Mouse (Mus musculus) liver, embryonic 11.5 days (tissue): Measurements from ENCODE around the gene Susd5. TPM values are rescaled to one million over a fixed set of nuclear protein-coding genes. Genes with fewer than 3 reads are reported as not detected.
A peak's percentile ranks its signal among the peaks of the same experiment; 100 is the strongest.

Experiments used
- ATAC-seq: fragments of 200-750 bp; cut with Nextera tagmentation; replicated peaks from 2 replicates; pipeline ENCODE4 v1.8.0; 2017; ENCODE audit warnings: moderate number of reproducible peaks, mild to moderate bottlenecking, moderate TSS enrichment, moderate library complexity; ENCODE audit not compliant: low FRiP score
- DNase-seq: peaks from one replicate; pipeline ENCODE4 v3.0.0-alpha.2; 2017; ENCODE audit warnings: low spot score
- H3K27ac ChIP-seq: fragments of 300-500 bp; sonication (generic); 2 replicates; pipeline ENCODE4 v1.5.1; 2014; ENCODE audit warnings: mild to moderate bottlenecking, low read depth, low read length, control low read depth
- H3K27me3 ChIP-seq: fragments of 300-500 bp; sonication (generic); replicated peaks from 2 replicates; pipeline ENCODE4 v1.6.1; 2014; ENCODE audit warnings: low read length, mixed read lengths; ENCODE audit not compliant: control insufficient read depth, insufficient read depth
- H3K36me3 ChIP-seq: fragments of 300-500 bp; sonication (generic); 2 replicates; pipeline ENCODE4 v1.6.1; 2014; ENCODE audit warnings: mild to moderate bottlenecking, low read length, moderate library complexity, mixed read lengths; ENCODE audit not compliant: control insufficient read depth, insufficient read depth
- H3K4me1 ChIP-seq: fragments of 300-500 bp; sonication (generic); replicated peaks from 2 replicates; pipeline ENCODE4 v1.6.1; 2014; ENCODE audit warnings: low read length, mixed read lengths; ENCODE audit not compliant: control insufficient read depth, insufficient read depth
- H3K4me2 ChIP-seq: fragments of 300-500 bp; sonication (generic); 2 replicates; pipeline ENCODE4 v1.6.1; 2014; ENCODE audit warnings: mild to moderate bottlenecking, control low read depth, moderate library complexity
- H3K4me3 ChIP-seq: fragments of 300-500 bp; sonication (generic); 2 replicates; pipeline ENCODE4 v1.5.1; 2014; ENCODE audit warnings: low read depth, low read length, control low read depth
- H3K9ac ChIP-seq: fragments of 300-500 bp; sonication (generic); 2 replicates; pipeline ENCODE4 v1.6.1; 2014; ENCODE audit warnings: low read depth, low read length, control low read depth
- H3K9me3 ChIP-seq: fragments of 300-500 bp; sonication (generic); 2 replicates; pipeline ENCODE4 v1.6.1; 2016; ENCODE audit warnings: low read length, inconsistent platforms, mixed read lengths; ENCODE audit not compliant: control insufficient read depth
- WGBS: fragments of 180-500 bp; shearing (Covaris S2); extraction: QIAGEN DNeasy Blood & Tissue Kit; methylation state at CpG from one replicate; pipeline ENCODE4 v1.1.7; 2014; 5-methylcytosine and 5-hydroxymethylcytosine counted together
- polyA plus RNA-seq: library from polyadenylated mRNA; unstranded; fragments of >200 nt; fragmentation: Nextera tagmentation; extraction: Ambion mirVana; gene quantifications from 2 replicates; pipeline ENCODE4 v1.2.1, GENCODE M21; 2014

The Susd5 gene
- polyA plus RNA-seq, 1 experiment from 2014 or later: 0.04 TPM

DNA sequence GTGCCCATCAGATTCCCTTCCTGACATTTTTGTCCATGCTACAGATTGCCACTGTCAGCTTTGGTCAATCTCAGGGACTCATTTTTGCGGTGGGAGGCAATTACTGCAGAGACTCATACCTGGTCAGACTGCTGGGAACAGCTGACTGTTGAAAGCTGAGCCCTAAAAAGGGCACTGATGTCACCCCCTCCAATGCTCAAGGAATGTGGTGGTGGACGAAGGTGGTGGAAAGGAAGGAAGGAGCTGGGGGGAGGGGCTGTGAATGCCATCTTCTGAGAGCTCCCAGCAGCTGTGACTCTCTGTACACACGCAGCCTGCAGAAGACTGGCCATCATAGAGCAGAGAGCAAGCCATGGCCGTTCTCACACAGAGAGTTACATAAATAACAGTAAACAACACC is 34.8 kb upstream of the Susd5 start:
- DNase-seq (no peak), ATAC-seq (no peak)
- H3K36me3 ChIP-seq: no peaks in the 10 kb centered on the region

DNA sequence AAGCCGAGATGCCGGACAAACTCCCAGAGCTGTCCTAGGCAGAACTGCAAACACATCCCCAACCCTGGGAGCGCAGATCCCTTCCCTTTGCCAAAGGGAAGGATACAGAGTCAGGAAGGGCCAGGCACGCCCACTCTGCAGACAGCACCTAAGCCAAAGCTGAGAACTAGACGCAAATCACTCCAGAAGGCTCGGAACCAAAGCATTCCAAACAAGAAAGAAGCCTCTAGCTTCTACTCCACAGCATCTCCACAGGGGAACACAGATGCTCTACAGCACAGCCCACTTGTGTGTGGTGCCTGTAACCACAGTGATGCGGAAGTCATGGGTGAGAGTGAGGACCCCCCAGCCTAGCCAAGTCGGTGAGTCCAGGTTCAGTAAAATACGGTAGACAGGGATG is 31.8 kb upstream of the Susd5 start:
- 41% methylated on average over 9 of the region's 9 CpGs for WGBS
- Histone ChIP-seq H3K4me3 (no peak overlapping the region), H3K27me3 (peaks cover 11% of the 10 kb centered on the region), H3K27ac (no peak overlapping the region), H3K9me3 (no peaks in the 10 kb centered on the region), H3K4me1 (peaks cover 6% of the 10 kb centered on the region; the same call in 1 of the 2 replicates), H3K36me3 (no peaks in the 10 kb centered on the region), H3K9ac (no peak overlapping the region), H3K4me2 (no peak overlapping the region)
- no peak for DNase-seq
- no peak for ATAC-seq

More for the DNA sequence above, 34.8 kb upstream of the Susd5 start:
- H3K27ac ChIP-seq: no peak overlapping the region
- no peaks in the 10 kb centered on the region for H3K9me3 ChIP-seq
- H3K27me3 ChIP-seq: peaks cover 11% of the 10 kb centered on the region
- no peak overlapping the region for H3K4me2 ChIP-seq
- H3K4me1 ChIP-seq: peaks cover 6% of the 10 kb centered on the region; the same call in 1 of the 2 replicates
- H3K4me3 ChIP-seq: no peak overlapping the region
- no peak overlapping the region for H3K9ac ChIP-seq
- WGBS: 47% methylated on average over 4 of the region's 4 CpGs

DNA sequence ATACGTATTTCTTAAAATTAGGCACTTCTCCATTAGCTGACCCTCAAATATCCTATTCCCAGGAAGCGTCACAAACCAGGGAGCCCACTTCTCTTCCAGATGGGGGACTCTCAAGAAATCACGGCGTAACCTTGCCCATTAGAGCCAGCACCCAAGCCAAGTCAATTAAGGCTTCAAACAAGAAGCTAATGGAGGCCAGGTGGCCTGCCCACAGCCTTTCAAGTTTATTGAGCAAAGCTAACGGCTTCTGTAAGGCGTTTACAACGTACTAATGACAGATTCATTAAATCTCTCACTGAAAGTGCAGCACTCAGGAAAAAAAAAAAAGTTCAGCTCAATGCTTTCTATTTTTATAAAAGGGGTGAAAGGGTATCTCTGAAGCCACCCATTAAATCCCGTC is 31.1 kb upstream of the Susd5 start:
- Histone ChIP-seq H3K4me1 (peaks cover 6% of the 10 kb centered on the region; the same call in 1 of the 2 replicates), H3K4me2 (peak overlapping the region; percentile 98), H3K27me3 (peaks cover 11% of the 10 kb centered on the region), H3K36me3 (no peaks in the 10 kb centered on the region), H3K27ac (no peak overlapping the region), H3K9me3 (no peaks in the 10 kb centered on the region), H3K4me3 (peak overlapping the region; percentile 67), H3K9ac (no peak overlapping the region; the same call in 1 of the 2 replicates)
- WGBS: 19% methylated on average over 8 of the region's 8 CpGs
- ATAC-seq (no peak), DNase-seq (no peak)

DNA sequence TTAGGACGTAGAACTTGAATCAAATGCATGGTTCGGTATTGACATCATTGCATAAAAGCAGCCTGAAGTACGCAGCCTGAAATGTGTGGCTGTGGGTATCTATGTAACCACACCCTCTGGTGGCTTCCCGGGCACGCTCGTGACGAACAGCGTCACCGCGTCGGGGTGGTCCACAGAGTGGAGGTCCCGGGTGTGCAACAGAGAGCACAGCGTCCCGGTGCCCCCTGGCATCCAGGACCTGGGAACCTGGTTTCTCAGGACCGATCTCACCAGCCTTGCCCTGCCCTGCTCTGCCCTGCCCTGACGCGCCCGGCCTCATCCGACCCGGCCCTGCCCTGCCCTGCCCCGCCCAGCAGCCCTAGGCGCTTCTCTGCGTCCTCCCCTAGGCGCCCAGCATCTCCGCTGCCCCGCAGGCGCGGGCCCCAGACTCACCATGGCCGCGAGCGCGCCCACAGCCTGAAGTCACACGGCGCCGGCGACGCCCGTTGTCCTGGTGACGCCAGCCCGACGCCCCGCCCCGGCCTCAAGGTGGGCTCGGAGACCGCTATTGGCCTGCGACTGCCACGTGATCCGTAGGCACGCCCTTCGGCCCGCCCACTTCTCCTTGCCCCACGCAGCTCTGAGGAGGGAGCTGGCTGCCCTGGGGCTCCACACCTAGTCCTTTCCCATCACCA is 30.5 kb upstream of the Susd5 start:
- H3K4me1 ChIP-seq: peaks cover 6% of the 10 kb centered on the region; the same call in 1 of the 2 replicates
- no peak overlapping the region for H3K27ac ChIP-seq
- H3K4me2 ChIP-seq: peak overlapping the region; percentile 98
- no peaks in the 10 kb centered on the region for H3K9me3 ChIP-seq
- peaks cover 11% of the 10 kb centered on the region for H3K27me3 ChIP-seq
- H3K36me3 ChIP-seq: no peaks in the 10 kb centered on the region
- DNase-seq (peak; percentile 81), ATAC-seq (peak; percentile 90)
- H3K9ac ChIP-seq: peak overlapping the region; percentile 64
- peak overlapping the region; percentile 67 for H3K4me3 ChIP-seq
- under 1% methylated on average over 52 of the region's 52 CpGs for WGBS

DNA sequence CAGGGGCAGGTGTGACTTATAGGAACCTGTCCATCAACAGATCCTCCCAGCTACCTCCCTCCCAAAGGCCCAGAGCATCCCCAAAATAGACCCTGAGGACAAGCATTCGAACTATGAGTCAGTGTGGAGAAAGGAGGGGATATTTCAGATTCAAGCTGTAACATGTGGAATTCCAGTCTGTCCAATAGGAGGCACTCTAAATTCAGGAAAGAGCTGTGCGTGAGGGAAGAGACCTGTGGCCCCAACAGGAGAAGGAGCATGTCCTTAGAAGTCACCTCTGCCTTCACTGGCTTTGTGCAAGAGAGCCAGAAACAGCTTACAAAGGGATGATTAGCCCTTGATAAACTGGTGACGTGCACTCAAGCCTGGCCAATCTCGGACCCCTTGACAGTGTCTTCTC is 16.0 kb upstream of the Susd5 start:
- H3K27ac ChIP-seq: no peak overlapping the region
- H3K4me2 ChIP-seq: no peak overlapping the region
- H3K36me3 ChIP-seq: no peaks in the 10 kb centered on the region
- no peaks in the 10 kb centered on the region for H3K27me3 ChIP-seq
- no peaks in the 10 kb centered on the region for H3K4me1 ChIP-seq
- no peak overlapping the region for H3K9ac ChIP-seq
- no peak for ATAC-seq
- H3K9me3 ChIP-seq: no peaks in the 10 kb centered on the region
- DNase-seq: no peak
- WGBS: 80% methylated on average over 4 of the region's 4 CpGs
- no peak overlapping the region for H3K4me3 ChIP-seq

DNA sequence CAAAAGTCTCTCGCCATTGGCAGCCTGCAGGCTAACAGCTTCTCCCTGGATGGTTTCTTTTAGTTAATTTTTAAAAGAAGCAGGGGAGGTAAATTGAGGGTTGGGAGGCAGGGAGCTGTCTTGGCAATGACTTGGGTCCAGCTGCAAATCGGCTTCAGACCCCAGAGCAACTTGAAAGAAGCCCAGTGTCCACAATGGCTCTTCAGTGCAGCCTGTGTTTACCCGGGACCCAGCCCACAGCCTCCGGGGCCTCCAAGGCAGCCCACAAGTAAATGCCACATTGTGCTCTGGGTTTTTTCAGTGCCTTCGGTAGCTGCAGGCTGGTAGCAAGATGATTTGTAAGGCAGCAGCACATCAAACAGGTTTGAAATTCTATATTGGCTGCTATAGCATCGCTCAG is 14.4 kb upstream of the Susd5 start:
- DNase-seq (no peak), ATAC-seq (no peak)
- Histone ChIP-seq H3K27ac (no peak overlapping the region), H3K4me3 (no peak overlapping the region), H3K4me2 (no peak overlapping the region), H3K9me3 (no peaks in the 10 kb centered on the region), H3K4me1 (no peaks in the 10 kb centered on the region), H3K9ac (no peak overlapping the region), H3K36me3 (no peaks in the 10 kb centered on the region), H3K27me3 (no peaks in the 10 kb centered on the region)
- 63% methylated on average over 6 of the region's 6 CpGs for WGBS

DNA sequence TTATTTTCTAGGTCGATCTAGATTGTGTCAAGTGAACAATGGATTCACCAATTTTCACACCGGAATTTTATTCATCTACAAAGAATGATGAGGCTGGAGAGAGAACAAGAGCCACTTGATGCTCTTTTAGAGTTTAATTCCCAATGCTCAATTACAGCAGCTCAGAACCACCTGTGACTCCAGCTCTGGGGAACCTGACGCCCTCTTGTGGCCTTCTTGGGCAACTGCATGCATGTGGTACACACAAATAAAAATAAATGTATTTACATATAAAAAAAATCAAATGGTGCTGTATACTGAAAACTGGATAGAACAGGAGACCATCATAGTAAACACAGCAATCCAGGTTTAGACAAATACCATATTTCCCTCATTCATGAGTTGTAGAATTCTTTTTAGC is 12.5 kb upstream of the Susd5 start:
- Histone ChIP-seq H3K27me3 (no peaks in the 10 kb centered on the region), H3K4me2 (no peak overlapping the region), H3K4me3 (no peak overlapping the region), H3K27ac (no peak overlapping the region), H3K9me3 (no peaks in the 10 kb centered on the region; the same call in 1 of the 2 replicates), H3K36me3 (no peaks in the 10 kb centered on the region), H3K4me1 (no peaks in the 10 kb centered on the region), H3K9ac (no peak overlapping the region)
- DNase-seq: no peak
- WGBS: 51% methylated on average over 3 of the region's 3 CpGs
- ATAC-seq: no peak

DNA sequence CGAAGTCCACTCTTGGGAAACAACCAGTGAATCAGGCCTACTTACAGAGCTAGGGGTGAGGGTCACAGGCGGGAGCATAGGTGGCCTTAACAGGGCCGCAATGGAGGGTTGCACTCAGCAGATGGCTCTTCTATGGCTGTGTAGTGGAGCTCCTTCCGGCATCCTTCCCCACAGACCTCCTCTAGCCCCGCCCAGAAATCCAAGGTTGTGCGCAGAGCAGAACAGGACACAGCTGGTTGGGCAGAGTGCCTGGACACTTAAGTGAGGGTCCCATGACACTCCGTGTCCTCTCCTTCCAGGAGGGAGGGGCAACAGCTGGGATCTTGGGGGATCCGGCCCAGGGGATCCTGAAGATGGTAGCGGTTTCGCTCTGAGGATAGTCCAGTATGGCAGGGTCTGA is 10.9 kb upstream of the Susd5 start, which contains the start of gene Fbxl2:
Gene Fbxl2 (minus strand): TSS at position 164 of the 400 bp plus-strand sequence.
- Histone ChIP-seq H3K9ac (no peak within 1 kb of the TSS), H3K36me3 (no peaks in the 10 kb centered on the region), H3K4me3 (no peak within 1 kb of the TSS), H3K27me3 (no peaks in the 10 kb centered on the region), H3K4me2 (no peak within 1 kb of the TSS), H3K9me3 (no peaks in the 10 kb centered on the region; the same call in 1 of the 2 replicates), H3K4me1 (no peaks in the 10 kb centered on the region), H3K27ac (no peak within 1 kb of the TSS)
- DNase-seq: no peak
- 80% methylated on average over 10 of the region's 10 CpGs for whole genome bisulfite sequencing
- no peak for ATAC-seq

DNA sequence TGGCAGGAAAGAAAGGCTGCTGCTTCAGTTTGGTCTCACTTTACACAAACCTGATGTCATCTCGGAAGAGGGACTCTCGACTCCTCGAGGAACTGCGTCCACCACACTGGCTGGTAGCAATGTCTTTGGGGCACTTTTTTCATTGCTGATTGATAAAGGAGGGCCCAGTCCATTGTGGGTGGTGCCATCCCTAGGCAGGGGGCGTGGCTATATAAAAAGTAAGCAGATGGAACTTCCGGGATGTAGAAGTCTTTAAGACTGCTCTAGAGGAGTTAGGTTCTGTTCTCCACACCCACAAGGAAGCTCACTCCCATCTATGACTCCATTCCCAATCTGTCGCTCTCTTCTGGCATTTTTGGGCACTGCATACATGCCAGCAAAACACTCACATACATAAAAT is 10.3 kb upstream of the Susd5 start:
- no peaks in the 10 kb centered on the region; the same call in 1 of the 2 replicates for H3K9me3 ChIP-seq
- no peaks in the 10 kb centered on the region for H3K27me3 ChIP-seq
- H3K4me3 ChIP-seq: no peak overlapping the region
- no peak overlapping the region for H3K27ac ChIP-seq
- H3K36me3 ChIP-seq: no peaks in the 10 kb centered on the region
- H3K4me2 ChIP-seq: no peak overlapping the region
- ATAC-seq: no peak
- no peak for DNase-seq
- WGBS: 79% methylated on average over 7 of the region's 7 CpGs
- no peaks in the 10 kb centered on the region for H3K4me1 ChIP-seq
- H3K9ac ChIP-seq: no peak overlapping the region
